Mouse (Mus musculus): ENCODE results near the gene Gm28044. TPM values are rescaled to one million over a fixed set of nuclear protein-coding genes. Genes with fewer than 3 reads are reported as not detected.

The Gm28044 gene
- total RNA-seq, 2 experiments from 2014 or later, result 1.4 TPM

Other genes starting within 250 kb of the Gm28044 start
- 1 to 10 TPM in 1 of 2 experiments, under 1 TPM in 1; 0.95 to 1.1 TPM for gene Rslcan18, start 244.3 kb downstream of the Gm28044 start, total RNA-seq (2021)
- gene Zfp759, start 238.9 kb downstream of the Gm28044 start, total RNA-seq (2021), result 1 to 10 TPM; 5.0 to 5.9 TPM
- 1 to 10 TPM; 2.7 to 3.1 TPM for gene Rsl1, start 187.4 kb downstream of the Gm28044 start, total RNA-seq (2021)
- gene Zfp455, start 166.0 kb downstream of the Gm28044 start, total RNA-seq (2021), result 1 to 10 TPM in 1 of 2 experiments, under 1 TPM in 1; 0.84 to 1.3 TPM
- gene Zfp458, start 82.1 kb downstream of the Gm28044 start, total RNA-seq (2021), result 1 to 10 TPM; 2.0 to 2.5 TPM
- gene Zfp457, start 54.1 kb downstream of the Gm28044 start, total RNA-seq (2021), result 1 to 10 TPM; 2.0 to 5.2 TPM
- gene Zfp595, start 28.0 kb downstream of the Gm28044 start, total RNA-seq (2021), result 1 to 10 TPM; 1.9 to 2.2 TPM
- gene Zfp953, start 69 bp upstream of the Gm28044 start, total RNA-seq (2021), result 1 to 10 TPM; 1.1 to 1.5 TPM
- 1 to 10 TPM; 1.7 to 2.1 TPM for gene Gm28041, start 15.2 kb upstream of the Gm28044 start, total RNA-seq (2021)
- gene Zfp456, start 15.3 kb upstream of the Gm28044 start, total RNA-seq (2021), result under 1 TPM; 0.72 to 0.76 TPM
- gene Zfp429, start 39.3 kb upstream of the Gm28044 start, total RNA-seq (2021), result 1 to 10 TPM; 1.3 to 3.1 TPM
- 1 to 10 TPM in 1 of 2 experiments, under 1 TPM in 1; 0.58 to 1.2 TPM for gene Zfp459, start 60.9 kb upstream of the Gm28044 start, total RNA-seq (2021)
- 10 to 100 TPM in 1 of 2 experiments, 1 to 10 TPM in 1; 10.0 to 10.2 TPM for gene Zfp874a, start 91.1 kb upstream of the Gm28044 start, total RNA-seq (2021)
- 10 to 100 TPM; 16.8 to 22.4 TPM for gene Zfp874b, start 123.7 kb upstream of the Gm28044 start, total RNA-seq (2021)
- 1 to 10 TPM; 3.5 to 4.7 TPM for gene Zfp58, start 140.0 kb upstream of the Gm28044 start, total RNA-seq (2021)
- gene Gm26965, start 165.6 kb upstream of the Gm28044 start, total RNA-seq (2021), result not detected
- 1 to 10 TPM; 7.1 TPM for gene Zfp87, start 165.6 kb upstream of the Gm28044 start, total RNA-seq (2021)
- gene Zfp748, start 193.3 kb upstream of the Gm28044 start, total RNA-seq (2021), result 1 to 10 TPM; 3.5 to 4.1 TPM
- 1 to 10 TPM; 3.8 to 5.2 TPM for gene Zfp729b, start 249.2 kb upstream of the Gm28044 start, total RNA-seq (2021)